Mouse (Mus musculus): ENCODE measurements at regions not wholly inside any gene's neighbourhood (a gene's known extent, or its start where the extent isn't known, plus 50 kb on each side); places are given as distances from the start of the nearest gene placed in this dataset.
A peak's percentile ranks its signal among the peaks of the same experiment; 100 is the strongest.

DNA sequence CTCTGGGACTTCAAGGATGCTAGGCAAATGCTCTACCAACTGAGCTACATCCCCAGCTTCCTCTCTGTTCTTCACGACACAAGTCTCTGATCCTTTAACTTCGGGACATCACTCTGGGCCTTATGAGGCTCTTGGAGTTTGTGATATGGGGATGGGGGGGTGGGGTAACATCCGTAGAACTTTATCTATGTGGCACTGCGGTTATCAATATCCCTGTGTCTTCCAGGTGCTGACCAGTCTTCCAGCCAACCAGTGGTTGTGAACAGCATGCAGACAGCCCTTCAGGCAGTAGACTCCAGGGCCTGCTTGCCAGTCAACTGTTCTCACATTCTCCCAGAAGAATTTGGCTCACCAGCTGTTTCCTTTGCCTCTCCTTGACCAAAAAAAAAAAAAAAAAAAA is 244.7 kb upstream of the Hs6st1 start:
- Histone ChIP-seq H3K36me3 (ENCODE audit: control insufficient read depth, insufficient read depth, low read length) (no peaks in the 10 kb centered on the region), H3K27ac (replicated peaks; ENCODE audit: insufficient read depth, low read depth, low read length) (no peak overlapping the region), H3K4me3 (ENCODE audit: insufficient read depth, low read depth, low read length) (no peak overlapping the region), H3K27me3 (ENCODE audit: control insufficient read depth, insufficient read depth, low read length) (no peaks in the 10 kb centered on the region), H3K4me1 (ENCODE audit: control insufficient read depth, insufficient read depth, low read length) (no peaks in the 10 kb centered on the region; the same call in 1 of the 2 replicates), H3K9ac (ENCODE audit: low read depth, low read length) (no peak overlapping the region), H3K79me2 (ENCODE audit: control insufficient read depth, insufficient read depth, low read length) (no peaks in the 10 kb centered on the region)
- 92% methylated on average over 4 of the region's 4 CpGs for WGBS
- TF ChIP-seq CTCF (IDR thresholded peaks at IDR 0.05; ENCODE audit: low read depth, low read length) = no peak
- no peak for TF ChIP-seq POLR2A (IDR thresholded peaks at IDR 0.05; ENCODE audit: extremely low read depth, insufficient read depth, low read length)
- peak; percentile 32 for DNase-seq (ENCODE audit: extremely low read depth, low read depth, low spot score)

DNA sequence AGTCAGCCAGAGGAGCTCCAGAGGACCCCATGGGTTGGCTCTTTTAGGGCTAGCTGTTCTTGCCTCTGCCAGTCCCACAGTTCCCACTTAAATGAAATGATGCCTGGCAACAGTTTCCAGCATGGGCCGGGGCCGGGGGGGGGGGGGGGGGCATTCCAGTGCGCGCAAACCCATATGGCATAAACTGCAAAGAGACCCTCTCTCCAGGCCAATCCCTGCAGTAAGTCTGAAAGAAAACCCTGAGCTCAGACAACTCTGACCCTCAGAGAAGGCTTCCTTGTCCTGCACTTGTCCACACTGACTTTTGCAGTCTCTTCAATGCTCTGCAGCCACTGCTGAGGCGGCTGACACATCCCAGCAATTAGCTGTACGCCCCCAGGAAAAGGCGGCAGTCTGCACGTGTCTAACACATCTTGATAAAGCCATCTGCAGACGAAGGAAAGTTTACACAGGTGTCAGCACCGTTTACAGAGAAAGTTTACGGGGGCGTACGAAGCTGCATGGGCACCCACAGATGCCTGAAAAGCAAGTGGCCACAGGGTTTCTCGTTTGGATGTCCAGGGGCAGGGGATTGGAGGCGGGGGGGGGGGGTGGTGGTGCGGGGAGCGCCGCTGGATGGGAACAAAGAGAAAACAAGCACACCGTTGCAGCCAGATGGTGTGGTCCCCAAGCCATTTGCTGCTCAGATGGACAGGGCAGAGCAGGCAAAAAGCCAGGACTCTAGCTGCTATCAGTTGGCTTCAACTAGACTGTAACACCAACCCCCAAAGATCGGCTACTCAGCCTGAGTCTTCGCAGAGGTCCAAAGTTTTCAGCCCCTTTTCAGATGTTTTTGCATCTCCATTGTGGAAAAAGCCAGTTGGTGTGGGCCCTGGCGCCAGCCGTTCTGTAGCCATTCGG is 244.0 kb upstream of the Hs6st1 start:
- no peak overlapping the region for H3K4me3 ChIP-seq (ENCODE audit: insufficient read depth, low read depth, low read length)

DNA sequence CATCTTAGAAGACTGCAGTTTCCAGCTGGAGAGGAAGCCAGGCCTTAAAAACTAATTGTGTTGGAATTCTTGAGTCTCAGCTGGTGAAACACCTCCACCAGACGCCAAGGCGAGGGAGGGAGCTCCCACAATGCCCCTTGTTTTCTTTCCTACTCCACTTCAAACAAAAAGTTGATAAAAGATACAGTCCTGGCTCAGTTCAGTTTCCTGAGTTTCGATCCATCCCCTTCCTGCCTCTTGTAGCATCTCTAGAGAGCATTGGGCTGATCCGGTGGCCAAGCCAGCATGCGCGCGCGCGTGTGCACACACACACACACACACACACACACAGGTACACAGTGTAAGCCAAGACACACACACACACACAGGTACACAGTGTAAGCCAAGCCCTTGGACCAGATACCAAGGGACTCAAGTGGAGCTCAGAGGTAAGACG is 242.7 kb upstream of the Hs6st1 start:
- Histone ChIP-seq H3K79me2 (ENCODE audit: control insufficient read depth, insufficient read depth, low read length) (no peaks in the 10 kb centered on the region), H3K4me1 (ENCODE audit: control insufficient read depth, insufficient read depth, low read length) (no peaks in the 10 kb centered on the region; the same call in 1 of the 2 replicates), H3K9ac (ENCODE audit: low read depth, low read length) (no peak overlapping the region), H3K27ac (replicated peaks; ENCODE audit: insufficient read depth, low read depth, low read length) (no peak overlapping the region), H3K36me3 (ENCODE audit: control insufficient read depth, insufficient read depth, low read length) (no peaks in the 10 kb centered on the region), H3K4me3 (ENCODE audit: insufficient read depth, low read depth, low read length) (no peak overlapping the region), H3K27me3 (ENCODE audit: control insufficient read depth, insufficient read depth, low read length) (no peaks in the 10 kb centered on the region)
- no peak for DNase-seq (ENCODE audit: extremely low read depth, low read depth, low spot score)
- TF ChIP-seq CTCF (IDR thresholded peaks at IDR 0.05; ENCODE audit: low read depth, low read length) (no peak), POLR2A (IDR thresholded peaks at IDR 0.05; ENCODE audit: extremely low read depth, insufficient read depth, low read length) (no peak)
- WGBS = 86% methylated on average over 10 of the region's 10 CpGs

More for the DNA sequence above, 244.0 kb upstream of the Hs6st1 start:
- 69% methylated on average over 24 of the region's 24 CpGs for WGBS
- no peak overlapping the region for H3K27ac ChIP-seq (replicated peaks; ENCODE audit: insufficient read depth, low read depth, low read length)
- H3K27me3 ChIP-seq (ENCODE audit: control insufficient read depth, insufficient read depth, low read length) = no peaks in the 10 kb centered on the region
- no peaks in the 10 kb centered on the region; the same call in 1 of the 2 replicates for H3K4me1 ChIP-seq (ENCODE audit: control insufficient read depth, insufficient read depth, low read length)
- no peak for DNase-seq (ENCODE audit: extremely low read depth, low read depth, low spot score)
- H3K36me3 ChIP-seq (ENCODE audit: control insufficient read depth, insufficient read depth, low read length) = no peaks in the 10 kb centered on the region
- H3K79me2 ChIP-seq (ENCODE audit: control insufficient read depth, insufficient read depth, low read length) = no peaks in the 10 kb centered on the region
- TF ChIP-seq CTCF (IDR thresholded peaks at IDR 0.05; ENCODE audit: low read depth, low read length) (no peak), POLR2A (IDR thresholded peaks at IDR 0.05; ENCODE audit: extremely low read depth, insufficient read depth, low read length) (no peak)
- no peak overlapping the region for H3K9ac ChIP-seq (ENCODE audit: low read depth, low read length)

DNA sequence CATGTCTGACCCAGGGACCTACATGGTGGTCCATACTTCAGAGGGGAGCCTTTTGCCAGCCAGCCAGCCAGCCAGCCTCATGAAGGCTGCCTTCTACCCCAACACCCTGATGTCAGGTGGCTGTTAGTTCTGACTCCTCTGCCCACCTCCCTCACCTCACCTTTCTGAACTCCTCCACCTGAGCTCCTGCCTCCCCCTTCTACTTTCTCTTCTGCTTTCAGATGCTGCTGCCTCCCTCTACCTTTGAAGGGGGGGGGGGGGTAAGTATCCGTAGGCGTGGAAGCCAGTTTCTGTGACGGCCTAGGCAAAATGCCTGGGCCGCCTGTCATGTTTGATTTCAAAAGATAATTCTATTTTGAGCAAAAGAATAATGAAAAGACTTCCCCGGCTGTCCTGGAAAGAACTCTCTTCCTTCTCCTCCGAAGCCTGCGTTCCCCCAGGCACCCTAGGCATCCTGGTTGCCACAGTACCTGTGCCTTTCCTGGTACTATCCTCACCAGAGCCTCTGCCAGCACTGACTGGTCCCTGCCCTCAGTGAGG is 241.6 kb upstream of the Hs6st1 start:
- Histone ChIP-seq H3K36me3 (ENCODE audit: control insufficient read depth, insufficient read depth, low read length) (no peaks in the 10 kb centered on the region), H3K4me1 (ENCODE audit: control insufficient read depth, insufficient read depth, low read length) (no peaks in the 10 kb centered on the region; the same call in 1 of the 2 replicates), H3K9ac (ENCODE audit: low read depth, low read length) (no peak overlapping the region), H3K79me2 (ENCODE audit: control insufficient read depth, insufficient read depth, low read length) (no peaks in the 10 kb centered on the region), H3K27ac (replicated peaks; ENCODE audit: insufficient read depth, low read depth, low read length) (no peak overlapping the region), H3K4me3 (ENCODE audit: insufficient read depth, low read depth, low read length) (no peak overlapping the region), H3K27me3 (ENCODE audit: control insufficient read depth, insufficient read depth, low read length) (no peaks in the 10 kb centered on the region)
- 91% methylated on average over 7 of the region's 7 CpGs for WGBS
- TF ChIP-seq CTCF (IDR thresholded peaks at IDR 0.05; ENCODE audit: low read depth, low read length) = no peak
- no peak for TF ChIP-seq POLR2A (IDR thresholded peaks at IDR 0.05; ENCODE audit: extremely low read depth, insufficient read depth, low read length)
- no peak for DNase-seq (ENCODE audit: extremely low read depth, low read depth, low spot score)

DNA sequence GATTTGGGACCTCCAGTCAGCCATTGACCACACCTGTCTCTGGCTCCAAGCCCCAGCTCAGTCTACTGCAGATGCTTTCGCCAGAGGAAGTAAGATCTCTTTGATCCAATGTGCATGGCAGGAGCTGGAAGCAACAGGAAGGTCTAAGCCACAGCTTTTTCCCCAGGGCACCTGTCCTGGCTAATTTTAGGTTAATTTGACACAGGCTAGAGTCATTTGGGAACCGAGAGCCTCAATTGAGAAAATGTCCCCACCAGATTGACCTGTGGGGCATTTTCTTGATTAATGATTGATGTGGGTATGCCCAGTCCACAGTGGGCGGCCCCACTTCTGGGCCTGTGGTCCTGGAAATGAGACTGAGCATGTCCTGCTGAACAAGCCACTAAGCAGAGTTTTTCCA is 240.7 kb upstream of the Hs6st1 start:
- Histone ChIP-seq H3K36me3 (ENCODE audit: control insufficient read depth, insufficient read depth, low read length) (no peaks in the 10 kb centered on the region), H3K79me2 (ENCODE audit: control insufficient read depth, insufficient read depth, low read length) (no peaks in the 10 kb centered on the region), H3K4me1 (ENCODE audit: control insufficient read depth, insufficient read depth, low read length) (no peaks in the 10 kb centered on the region; the same call in 1 of the 2 replicates), H3K27ac (replicated peaks; ENCODE audit: insufficient read depth, low read depth, low read length) (no peak overlapping the region), H3K9ac (ENCODE audit: low read depth, low read length) (no peak overlapping the region), H3K27me3 (ENCODE audit: control insufficient read depth, insufficient read depth, low read length) (no peaks in the 10 kb centered on the region), H3K4me3 (ENCODE audit: insufficient read depth, low read depth, low read length) (no peak overlapping the region)
- TF ChIP-seq CTCF (IDR thresholded peaks at IDR 0.05; ENCODE audit: low read depth, low read length) = no peak
- no peak for TF ChIP-seq POLR2A (IDR thresholded peaks at IDR 0.05; ENCODE audit: extremely low read depth, insufficient read depth, low read length)
- peak; percentile 41 for DNase-seq (ENCODE audit: extremely low read depth, low read depth, low spot score)
- 69% methylated on average over 3 of the region's 3 CpGs for WGBS
